Mouse (Mus musculus) erythroblast, embryonic 14.5 days (primary cell): ENCODE data around the gene Dgcr2.

Experiments used
- GATA1 ChIP-seq: IDR thresholded peaks from 2 replicates; pipeline ENCODE4 v1.6.1; 2012; ENCODE audit warnings: low read length, inconsistent platforms, mixed read lengths
- TAL1 ChIP-seq: IDR thresholded peaks from 3 replicates; pipeline ENCODE4 v1.6.1; 2012; ENCODE audit warnings: low read length, inconsistent platforms, mixed read lengths

- no peak for TF ChIP-seq GATA1
- no peak for TF ChIP-seq TAL1
These were observed 100.5 kb downstream of the Dgcr2 start for GRCm38 (mm10) chr16:17797812-17798311.
